Mouse (Mus musculus): ENCODE results near the gene Slc1a5. TPM values are rescaled to one million over a fixed set of nuclear protein-coding genes. Genes with fewer than 3 reads are reported as not detected.

Slc1a5 gene
- total RNA-seq (2021): 1 to 10 TPM; 3.2 to 6.2 TPM
- long read RNA-seq, experiment 1, transcript Slc1a5-201 (9 exons, 2,764 nt): major isoform, 8 of 10 reads
- long read RNA-seq, experiment 1, partial matches to known transcripts: 1 of 10 reads
- long read RNA-seq, experiment 1, other reads (novel, unspliced or antisense): 0 of 10 reads
- long read RNA-seq, experiment 2, transcript Slc1a5-201 (9 exons, 2,764 nt): major isoform, 7 of 10 reads
- long read RNA-seq, experiment 2, partial matches to known transcripts: 1 of 10 reads
- long read RNA-seq, experiment 2, other reads (novel, unspliced or antisense): 2 of 10 reads

DNA sequence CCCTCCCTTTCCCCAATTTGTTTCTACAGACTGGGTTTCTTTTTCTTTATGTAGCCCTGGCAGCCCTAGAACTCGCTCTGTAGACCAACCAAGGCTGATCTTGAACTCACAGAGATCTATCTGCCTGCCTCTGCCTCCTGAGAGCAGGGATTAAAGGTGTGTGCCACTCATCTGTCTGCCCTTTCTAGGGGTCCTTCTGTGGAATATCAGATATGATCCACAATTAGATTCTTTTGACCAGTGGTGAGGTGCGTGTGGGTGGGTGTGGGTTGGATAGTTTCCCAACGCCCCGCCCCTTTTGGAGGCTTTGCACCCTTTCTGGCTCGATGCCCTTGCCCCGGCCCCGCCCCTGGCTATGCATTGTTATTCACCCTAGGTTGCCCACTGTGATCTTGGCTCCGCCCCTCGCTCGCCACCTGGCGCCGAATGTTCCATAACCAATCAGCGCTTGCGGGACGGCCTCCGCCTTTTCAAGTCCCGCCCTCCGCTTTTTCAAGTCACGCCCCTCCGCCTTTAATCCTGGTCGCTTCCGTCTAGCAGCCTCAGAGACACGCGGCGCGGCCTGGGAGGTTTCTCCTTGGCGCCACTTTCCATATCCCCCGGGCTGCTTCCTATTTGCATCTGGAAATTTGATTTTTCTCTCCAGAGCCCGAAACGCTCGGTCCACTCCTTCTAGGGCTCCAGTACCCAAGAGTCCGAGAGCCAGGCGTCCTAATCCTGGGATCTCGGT, at the start of gene Slc1a5:
Gene Slc1a5 (plus strand): TSS at position 516 of the 730 bp plus-strand sequence.
- intact Hi-C loops (cut with DNase I): no loop called here
- no peak within 1 kb of the TSS for H3K27ac ChIP-seq
- peak; percentile 59 to 65 for DNase-seq (ENCODE audit: extremely low spot score in 1 of 2, low spot score in 2 of 2)
- H3K4me3 ChIP-seq: peak within 1 kb of the TSS; percentile 46
- no peak; the same call in 1 of the 2 replicates for TF ChIP-seq CTCF (IDR thresholded peaks at IDR 0.05)

DNA sequence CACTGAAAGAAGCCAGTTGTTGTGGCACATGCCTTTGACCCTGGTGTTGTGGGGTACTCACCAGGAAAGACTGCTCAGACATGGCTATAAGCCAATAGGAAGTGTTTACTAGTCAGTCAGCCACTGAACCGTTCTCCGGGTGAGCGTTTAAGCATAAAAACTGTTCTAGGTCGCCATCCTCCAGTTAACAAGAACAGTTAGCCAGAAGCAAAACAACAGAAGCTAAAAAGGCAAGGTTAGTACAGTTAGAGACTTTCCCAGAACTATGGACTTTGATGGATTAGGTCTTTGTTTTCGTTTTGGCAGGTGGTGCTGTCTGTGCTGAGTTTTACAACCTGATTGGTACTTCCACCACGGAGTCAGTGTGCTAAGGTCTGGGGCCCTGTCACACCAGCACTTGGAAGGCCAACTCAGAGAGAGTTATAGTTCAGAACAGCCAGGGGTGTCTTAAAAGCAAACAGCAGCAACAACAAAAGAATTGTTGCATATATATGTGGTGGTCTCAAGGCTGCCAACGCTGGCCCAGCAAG, 49.2 kb upstream of the Slc1a5 start:
- no peak overlapping the region for H3K27ac ChIP-seq
- no peak for TF ChIP-seq CTCF (IDR thresholded peaks at IDR 0.05)
- no peak for DNase-seq (ENCODE audit: extremely low spot score in 1 of 2, low spot score in 2 of 2)
- intact Hi-C loops (cut with DNase I): no loop called here
- H3K4me3 ChIP-seq: no peak overlapping the region

DNA sequence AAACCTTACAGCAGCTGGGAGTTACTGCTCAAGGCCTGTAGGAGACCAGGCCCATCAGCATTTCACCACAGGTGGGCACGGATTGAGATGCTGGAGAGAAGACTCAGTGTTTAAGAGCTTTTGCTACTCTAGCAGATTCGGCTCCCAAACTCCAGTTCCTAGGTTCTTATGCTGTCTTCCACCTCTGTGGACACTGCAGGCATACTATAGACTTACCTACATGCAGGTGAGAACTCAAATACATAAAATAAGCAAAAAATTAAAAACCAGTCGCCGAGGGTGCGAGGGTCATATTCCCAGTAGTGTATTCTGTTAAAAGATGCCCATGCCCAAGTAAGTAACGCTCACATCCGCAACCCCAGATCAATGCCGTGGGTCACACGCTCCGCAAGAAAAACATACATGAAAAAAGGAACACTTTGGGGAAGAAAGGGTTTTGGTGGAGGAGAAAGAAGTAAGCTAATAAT, 43.5 kb upstream of the Slc1a5 start:
- no peak for DNase-seq (ENCODE audit: extremely low spot score in 1 of 2, low spot score in 2 of 2)
- H3K4me3 ChIP-seq: peak overlapping the region; percentile 84
- TF ChIP-seq CTCF (IDR thresholded peaks at IDR 0.05): no peak; the same call in 1 of the 2 replicates
- intact Hi-C loops (cut with DNase I): no loop called here
- no peak overlapping the region; the same call in 1 of the 2 replicates for H3K27ac ChIP-seq

DNA sequence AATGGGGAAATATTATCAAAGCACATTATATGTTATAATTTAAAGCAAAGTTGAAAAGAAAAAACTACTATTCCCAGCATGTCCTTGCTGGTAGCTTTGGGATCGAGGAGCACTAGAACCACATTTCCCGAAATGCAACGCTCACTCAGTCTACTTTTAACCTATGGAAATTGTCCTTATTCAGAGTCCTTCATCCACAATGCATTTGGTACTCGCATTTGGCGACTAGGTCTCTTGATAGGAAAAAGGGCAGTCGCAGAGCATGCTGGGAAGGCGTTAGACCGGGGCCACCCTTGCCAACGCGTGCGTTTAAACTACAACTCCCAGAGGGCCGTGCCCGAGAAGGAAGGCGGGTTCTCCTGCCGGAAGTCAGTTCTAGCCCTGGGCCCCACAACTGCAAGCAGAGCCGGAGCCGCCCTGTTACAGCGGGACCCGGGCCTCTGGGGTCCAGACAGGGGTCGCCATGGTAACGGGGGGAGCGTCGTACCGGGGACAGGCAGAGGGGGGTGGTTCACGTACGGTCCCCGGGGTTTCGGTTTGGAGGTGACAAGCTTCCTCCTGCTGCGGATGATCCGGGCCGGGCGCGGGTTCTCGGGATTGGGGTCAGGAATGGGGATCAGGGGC, 43.0 kb upstream of the Slc1a5 start, which contains the start of gene Ap2s1:
Gene Ap2s1 (plus strand): TSS at position 338 of the 624 bp plus-strand sequence.
- Histone ChIP-seq H3K27ac (peak within 1 kb of the TSS; percentile 75), H3K4me3 (peak within 1 kb of the TSS; percentile 84)
- intact Hi-C loops (cut with DNase I): no loop called here
- peak; percentile 96 to 98 for DNase-seq (ENCODE audit: extremely low spot score in 1 of 2, low spot score in 2 of 2)
- no peak for TF ChIP-seq CTCF (IDR thresholded peaks at IDR 0.05)

DNA sequence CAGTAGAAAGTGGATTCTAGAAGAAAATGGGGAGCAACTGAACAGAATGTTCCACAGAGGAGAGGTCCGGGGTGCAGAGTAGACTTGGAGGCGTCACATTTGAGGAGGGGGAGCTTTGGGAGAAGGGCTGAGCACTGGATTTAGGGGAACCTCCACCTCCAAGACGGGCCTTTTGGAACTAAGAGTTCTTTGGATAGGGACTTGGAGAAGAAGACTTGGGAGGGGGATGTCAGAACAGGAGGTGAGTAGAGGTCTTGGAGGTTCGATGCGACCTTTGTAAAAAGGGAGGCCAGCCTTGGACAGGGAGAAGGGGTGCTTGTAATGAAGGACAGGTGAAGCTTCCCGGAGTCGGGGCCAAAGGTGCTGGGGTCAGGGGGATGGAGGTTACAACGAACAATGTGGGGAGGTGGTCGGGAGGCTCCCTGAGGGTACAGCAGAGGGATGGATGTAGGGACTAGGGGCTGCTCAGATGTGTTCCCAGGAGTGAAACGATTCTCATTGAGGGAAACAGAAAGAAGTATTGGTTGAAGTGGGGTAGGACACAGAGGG, 42.0 kb upstream of the Slc1a5 start:
- H3K4me3 ChIP-seq: peak overlapping the region; percentile 84
- intact Hi-C loops (cut with DNase I): no loop called here
- DNase-seq (ENCODE audit: extremely low spot score in 1 of 2, low spot score in 2 of 2): no peak
- peak overlapping the region; percentile 75; the same call in 1 of the 2 replicates for H3K27ac ChIP-seq
- TF ChIP-seq CTCF (IDR thresholded peaks at IDR 0.05): no peak

DNA sequence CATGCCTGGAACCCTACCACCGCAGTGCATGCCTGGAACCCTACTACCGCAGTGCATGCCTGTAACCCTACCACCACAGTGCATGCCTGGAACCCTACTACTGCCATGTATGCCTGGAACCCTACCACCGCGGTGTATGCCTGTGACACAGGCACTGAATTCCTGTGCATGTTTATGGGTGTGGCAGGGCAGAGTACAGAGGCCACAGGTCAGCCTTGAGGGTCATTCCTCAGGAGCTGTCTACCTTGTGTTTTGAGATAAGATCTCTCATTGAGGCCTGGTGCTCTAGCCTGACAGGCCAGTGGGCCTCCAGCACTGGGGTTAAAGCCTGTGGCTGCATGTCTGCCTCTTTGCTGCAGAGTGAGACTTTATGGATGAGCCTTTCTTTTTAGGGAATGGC, 35.8 kb upstream of the Slc1a5 start:
- no peak for DNase-seq (ENCODE audit: extremely low spot score in 1 of 2, low spot score in 2 of 2)
- Histone ChIP-seq H3K4me3 (no peak overlapping the region), H3K27ac (0 out of 2 replicates have a peak overlapping the region, but pooled peaks have one; percentile 32)
- TF ChIP-seq CTCF (IDR thresholded peaks at IDR 0.05): no peak
- intact Hi-C loops (cut with DNase I): loop anchor here (5.0 to 10.0 kb wide), 2 partner anchors 139 to 167 kb away; no protein-coding TSS in a partner anchor

DNA sequence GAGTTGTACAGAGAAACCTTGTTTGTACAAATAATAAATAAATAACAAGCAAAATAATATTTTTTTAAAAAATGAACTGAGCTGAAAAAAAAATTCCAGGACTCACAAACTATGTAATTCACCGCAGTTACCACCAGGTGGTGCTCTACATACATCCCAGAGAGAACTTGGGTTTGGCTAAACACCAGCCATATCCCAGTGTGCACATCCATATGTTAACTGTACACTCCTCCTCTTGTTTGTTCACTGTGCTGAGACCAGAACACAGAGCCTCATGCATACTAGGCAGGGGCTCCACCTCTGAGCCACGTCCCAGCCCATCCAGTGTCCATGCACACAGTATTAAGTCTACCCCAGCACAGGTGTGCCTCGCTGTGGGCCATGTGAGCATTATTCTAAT, 35.0 kb upstream of the Slc1a5 start:
- Histone ChIP-seq H3K4me3 (no peak overlapping the region), H3K27ac (no peak overlapping the region)
- peak; percentile 82 for TF ChIP-seq CTCF (IDR thresholded peaks at IDR 0.05)
- peak; percentile 27 to 33 for DNase-seq (ENCODE audit: extremely low spot score in 1 of 2, low spot score in 2 of 2)
- intact Hi-C loops (cut with DNase I): loop anchor here (2.0 to 10.0 kb wide), 3 partner anchors 63 to 166 kb away; no protein-coding TSS in a partner anchor

DNA sequence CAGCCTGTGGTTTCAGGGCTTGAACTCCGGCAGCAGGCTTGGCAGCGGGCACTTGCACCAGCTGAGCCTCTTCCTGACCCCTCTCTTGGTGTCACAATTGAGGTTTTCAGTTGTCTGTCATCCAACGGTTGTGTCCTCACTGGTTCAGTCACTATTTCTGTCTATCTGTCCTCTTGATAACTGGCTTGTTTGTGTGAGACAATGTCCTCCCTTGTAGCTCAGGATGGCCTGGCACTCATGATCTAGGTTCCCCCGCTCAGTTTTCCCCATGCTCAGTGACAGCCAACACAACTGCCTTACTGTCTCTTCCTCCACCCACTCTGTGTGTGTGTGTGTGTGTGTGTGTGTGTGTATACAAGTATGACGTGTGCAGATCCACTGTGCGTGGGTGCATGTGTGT, 33.5 kb upstream of the Slc1a5 start:
- no peak for TF ChIP-seq CTCF (IDR thresholded peaks at IDR 0.05)
- intact Hi-C loops (cut with DNase I): loop anchor here (2.0 to 10.0 kb wide), 3 partner anchors 61 to 165 kb away; no protein-coding TSS in a partner anchor
- no peak overlapping the region for H3K4me3 ChIP-seq
- no peak for DNase-seq (ENCODE audit: extremely low spot score in 1 of 2, low spot score in 2 of 2)
- H3K27ac ChIP-seq: no peak overlapping the region

DNA sequence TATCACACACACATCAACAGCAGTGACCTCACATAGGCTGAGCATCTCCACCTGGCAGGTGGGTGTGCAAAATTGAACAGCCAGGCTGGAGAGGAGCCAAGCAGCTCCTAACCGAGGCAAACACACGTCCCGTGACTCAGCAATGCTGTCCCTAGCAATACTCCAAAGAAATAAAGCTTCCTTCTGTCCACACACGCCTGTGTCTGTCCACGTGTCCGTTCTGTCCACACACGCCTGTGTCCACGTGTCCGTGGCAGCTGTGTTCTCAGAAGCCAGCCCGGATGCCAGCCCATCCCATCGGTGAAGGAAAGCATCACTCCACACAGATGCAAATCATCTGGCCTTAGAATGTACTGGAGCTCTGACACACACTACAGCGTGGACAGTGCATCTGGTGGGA, 29.1 kb upstream of the Slc1a5 start:
- H3K4me3 ChIP-seq: no peak overlapping the region
- DNase-seq (ENCODE audit: extremely low spot score in 1 of 2, low spot score in 2 of 2): peak in 1 of 2 experiments; percentile 25
- H3K27ac ChIP-seq: no peak overlapping the region
- TF ChIP-seq CTCF (IDR thresholded peaks at IDR 0.05): no peak
- intact Hi-C loops (cut with DNase I): no loop called here

DNA sequence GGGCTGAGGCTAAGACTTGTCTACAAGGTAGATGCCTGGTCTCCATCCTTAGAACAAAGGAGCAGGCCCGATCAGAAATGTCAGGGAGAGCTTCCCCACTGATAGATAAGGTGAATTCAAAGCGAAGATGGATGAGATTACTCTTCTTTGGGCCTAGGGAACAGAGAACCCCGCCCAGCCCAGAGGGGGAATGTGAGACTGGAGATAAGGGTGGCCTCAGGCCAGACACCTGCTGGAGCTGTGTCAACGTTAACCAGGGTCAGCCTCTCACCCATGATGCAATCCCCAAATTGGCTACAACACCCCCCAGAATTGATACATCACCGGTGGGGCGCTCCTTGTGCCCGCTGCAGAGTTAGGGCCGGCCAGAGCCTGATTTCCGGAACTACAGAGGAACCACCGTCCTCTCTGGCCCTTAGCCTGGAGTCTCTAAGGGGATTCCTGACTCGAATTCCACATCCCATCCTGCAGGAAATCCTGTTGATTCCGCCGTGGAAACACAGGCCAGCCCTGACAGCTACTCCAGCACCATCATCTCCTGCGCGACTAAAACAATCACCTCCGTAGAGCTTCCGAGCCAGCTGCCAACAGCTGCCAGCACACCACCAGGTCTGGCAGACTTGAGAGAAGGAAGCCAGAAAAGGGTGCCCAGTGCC, 25.6 kb upstream of the Slc1a5 start:
- H3K4me3 ChIP-seq: no peak overlapping the region
- intact Hi-C loops (cut with DNase I): no loop called here
- H3K27ac ChIP-seq: no peak overlapping the region
- DNase-seq (ENCODE audit: extremely low spot score in 1 of 2, low spot score in 2 of 2): no peak
- no peak for TF ChIP-seq CTCF (IDR thresholded peaks at IDR 0.05)
